Mouse (Mus musculus): ENCODE results near the gene Slc16a13. TPM values are rescaled to one million over a fixed set of nuclear protein-coding genes. Genes with fewer than 3 reads are reported as not detected.

The Slc16a13 gene
- total RNA-seq, 2 experiments from 2014 or later = 7.0 to 10.0 TPM

GRCm38 (mm10) chr11:70213736-70214135 lies 7.1 kb downstream of the Slc16a13 start:
- DNase-seq (ENCODE audit: extremely low spot score in 1 of 2, low spot score in 1 of 2) = no peak

- DNase-seq (ENCODE audit: extremely low spot score in 1 of 2, low spot score in 1 of 2) = peak in 1 of 2 experiments; percentile 74
Observed at GRCm38 (mm10) chr11:70212896-70213295, 8.0 kb downstream of the Slc16a13 start.

GRCm38 (mm10) chr11:70212423-70212822 lies 8.4 kb downstream of the Slc16a13 start, which contains the start of gene Slc16a11:
Gene Slc16a11, plus strand, starts transcription at chr11:70212752.
- DNase-seq (ENCODE audit: extremely low spot score in 1 of 2, low spot score in 1 of 2) = no peak

- DNase-seq (ENCODE audit: extremely low spot score in 1 of 2, low spot score in 1 of 2) = no peak
Observed at GRCm38 (mm10) chr11:70211972-70212371, 8.9 kb downstream of the Slc16a13 start.

- DNase-seq (ENCODE audit: extremely low spot score in 1 of 2, low spot score in 1 of 2) = no peak
Observed at GRCm38 (mm10) chr11:70210681-70211080, 10.2 kb downstream of the Slc16a13 start.

GRCm38 (mm10) chr11:70208778-70209388 lies 12.0 kb downstream of the Slc16a13 start:
- DNase-seq (ENCODE audit: extremely low spot score in 1 of 2, low spot score in 1 of 2) = no peak

GRCm38 (mm10) chr11:70207283-70207682 lies 13.6 kb downstream of the Slc16a13 start:
- DNase-seq (ENCODE audit: extremely low spot score in 1 of 2, low spot score in 1 of 2) = no peak

GRCm38 (mm10) chr11:70206801-70207200 lies 14.1 kb downstream of the Slc16a13 start:
- no peak for DNase-seq (ENCODE audit: extremely low spot score in 1 of 2, low spot score in 1 of 2)

GRCm38 (mm10) chr11:70201691-70202090 lies 19.2 kb downstream of the Slc16a13 start:
- DNase-seq (ENCODE audit: extremely low spot score in 1 of 2, low spot score in 1 of 2) = peak; percentile 54 to 87

GRCm38 (mm10) chr11:70200036-70200608 lies 20.7 kb downstream of the Slc16a13 start:
- no peak for DNase-seq (ENCODE audit: extremely low spot score in 1 of 2, low spot score in 1 of 2)

- no peak for DNase-seq (ENCODE audit: extremely low spot score in 1 of 2, low spot score in 1 of 2)
Observed at GRCm38 (mm10) chr11:70199107-70199506, 21.8 kb downstream of the Slc16a13 start.

- DNase-seq (ENCODE audit: extremely low spot score in 1 of 2, low spot score in 1 of 2) = no peak
Observed at GRCm38 (mm10) chr11:70198332-70198731, 22.5 kb downstream of the Slc16a13 start.

- DNase-seq (ENCODE audit: extremely low spot score in 1 of 2, low spot score in 1 of 2) = no peak
Observed at GRCm38 (mm10) chr11:70193354-70194285, 27.2 kb downstream of the Slc16a13 start.

GRCm38 (mm10) chr11:70192157-70192556 lies 28.7 kb downstream of the Slc16a13 start:
- no peak for DNase-seq (ENCODE audit: extremely low spot score in 1 of 2, low spot score in 1 of 2)

- no peak for DNase-seq (ENCODE audit: extremely low spot score in 1 of 2, low spot score in 1 of 2)
Observed at GRCm38 (mm10) chr11:70191188-70191587, 29.7 kb downstream of the Slc16a13 start.

- DNase-seq (ENCODE audit: extremely low spot score in 1 of 2, low spot score in 1 of 2) = no peak
Observed at GRCm38 (mm10) chr11:70189319-70190134, 31.3 kb downstream of the Slc16a13 start.

GRCm38 (mm10) chr11:70185120-70185519 lies 35.7 kb downstream of the Slc16a13 start:
- DNase-seq (ENCODE audit: extremely low spot score in 1 of 2, low spot score in 1 of 2) = no peak

GRCm38 (mm10) chr11:70180496-70180895 lies 40.4 kb downstream of the Slc16a13 start:
- no peak for DNase-seq (ENCODE audit: extremely low spot score in 1 of 2, low spot score in 1 of 2)

GRCm38 (mm10) chr11:70179401-70179800 lies 41.5 kb downstream of the Slc16a13 start:
- peak in 1 of 2 experiments; percentile 28 for DNase-seq (ENCODE audit: extremely low spot score in 1 of 2, low spot score in 1 of 2)

GRCm38 (mm10) chr11:70178756-70179155 lies 42.1 kb downstream of the Slc16a13 start:
- DNase-seq (ENCODE audit: extremely low spot score in 1 of 2, low spot score in 1 of 2) = no peak
